Comparison of ENCODE assay signal across 15 mouse cellular contexts in genomic region chr3:108241243-108241839, GRCm38 (mm10). TPM values are rescaled to one million over a fixed set of nuclear protein-coding genes. Genes with fewer than 3 reads are reported as not detected.
DNase-seq lines count a peak whose midpoint lies in the region.
"Had no signal": no experiment of that assay in that cellular context is flagged by ENCODE, and none has a peak within 500 bp of the region (broad histone marks: within the 10 kb centered on the region; RNA-seq: fewer than 3 reads in every experiment).

No protein-coding gene starts in this region.

- peak; percentile 27 to 34 for DNase-seq in frontal cortex, postnatal 36 days (ENCODE audit: low spot score in 2 of 2)
- DNase-seq in frontal cortex, postnatal 25 days (ENCODE audit: low spot score in 2 of 2), result no peak
- peak; percentile 53 for DNase-seq in brain, adult 2 months (ENCODE audit: low read depth, low spot score)
- DNase-seq in telencephalon, adult 2 months (ENCODE audit: low read depth, low spot score), result peak; percentile 63
- DNase-seq in layer of hippocampus, postnatal 10 days (ENCODE audit: low spot score in 2 of 2), result no peak
- DNase-seq: adrenal gland, adult 2 months; adrenal gland, postnatal 10 days; adrenal gland, postnatal 25 days; cerebellum, adult 11-12 months; cerebellum, adult 2 months; cerebellum, adult 9-10 months; cerebellum, postnatal 10 days; cerebellum, postnatal 25 days; forebrain, postnatal 0 days had no signal

RNA-seq across cellular contexts. Expression of gene Sypl2, which starts 14.9 kb away (rescaled TPM):
- 1 to 10 TPM; 1.2 to 1.6 TPM for total RNA-seq in layer of hippocampus, postnatal 10 days (2021)
- total RNA-seq: MEL had no signal

RNA-seq across cellular contexts. Expression of gene Psma5, which starts 15.4 kb away (rescaled TPM):
- total RNA-seq in layer of hippocampus, postnatal 10 days (2021), result 10 to 100 TPM; 84.5 to 91.8 TPM

RNA-seq across cellular contexts. Expression of gene Atxn7l2, which starts 30.6 kb away (rescaled TPM):
- total RNA-seq in layer of hippocampus, postnatal 10 days (2021), result 10 to 100 TPM; 21.1 to 26.1 TPM

RNA-seq across cellular contexts. Expression of gene Cyb561d1, which starts 40.3 kb away (rescaled TPM):
- 10 to 100 TPM; 10.6 to 11.2 TPM for total RNA-seq in layer of hippocampus, postnatal 10 days (2021)

RNA-seq across cellular contexts. Expression of gene Sort1, which starts 42.5 kb away (rescaled TPM):
- total RNA-seq in layer of hippocampus, postnatal 10 days (2021), result 100 to 1,000 TPM; 181 to 182 TPM

Comparison
In these comparisons a context has a peak if more than half of its experiments do, and no peak if none do; other contexts are left out.
1. DNase-seq: peak in frontal cortex, postnatal 36 days (2 of 2), brain, adult 2 months (single experiment) and telencephalon, adult 2 months (single experiment); none in frontal cortex, postnatal 25 days (0 of 2) and layer of hippocampus, postnatal 10 days (0 of 2).